Mouse (Mus musculus): ENCODE measurements at regions not wholly inside any gene's neighbourhood (a gene's known extent, or its start where the extent isn't known, plus 50 kb on each side); places are given as distances from the start of the nearest gene placed in this dataset.
"Not testable (repeated sequence)": the region's sequence is repeated elsewhere in the genome, so short reads cannot be mapped to it uniquely, and the experiment has no call there.

DNA sequence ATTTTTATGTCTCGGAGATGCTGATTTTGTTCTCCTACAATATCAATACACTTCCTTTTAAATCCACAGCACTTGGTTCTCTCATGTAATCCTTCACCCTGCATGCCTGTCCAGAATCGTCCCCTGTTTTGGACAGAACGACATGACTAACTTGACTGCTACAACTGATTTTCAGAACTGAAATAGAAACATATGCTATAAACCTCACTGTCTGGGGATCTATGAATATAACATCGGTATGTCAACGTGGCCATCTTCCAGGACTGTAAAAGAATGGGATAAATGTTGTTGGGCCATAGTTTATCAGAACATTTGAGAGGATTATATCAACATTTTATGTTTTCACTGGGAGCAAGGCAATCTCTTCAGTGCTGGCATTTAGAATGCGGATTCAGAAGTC, 795.2 kb upstream of the Pou3f3 start:
- Histone ChIP-seq H3K4me1 (replicated peaks; ENCODE audit: control insufficient read depth, insufficient read depth, low read length) (no peaks in the 10 kb centered on the region), H3K27me3 (ENCODE audit: control insufficient read depth, insufficient read depth, low read length) (no peaks in the 10 kb centered on the region), H3K36me3 (ENCODE audit: control insufficient read depth, insufficient read depth, low read length) (no peaks in the 10 kb centered on the region), H3K27ac (ENCODE audit: low read depth, low read length) (no peak overlapping the region), H3K4me3 (ENCODE audit: low read depth, low read length) (no peak overlapping the region), H3K9me3 (ENCODE audit: control insufficient read depth, low read length) (no peaks in the 10 kb centered on the region), H3K9ac (ENCODE audit: low read length) (no peak overlapping the region), H3K4me2 (ENCODE audit: low read depth, low read length, severe bottlenecking) (no peak overlapping the region)
- ATAC-seq (replicated peaks; ENCODE audit: low FRiP score) (no peak), DNase-seq (ENCODE audit: low spot score) (no peak)
- 94% methylated on average over 6 of the region's 6 CpGs for WGBS

DNA sequence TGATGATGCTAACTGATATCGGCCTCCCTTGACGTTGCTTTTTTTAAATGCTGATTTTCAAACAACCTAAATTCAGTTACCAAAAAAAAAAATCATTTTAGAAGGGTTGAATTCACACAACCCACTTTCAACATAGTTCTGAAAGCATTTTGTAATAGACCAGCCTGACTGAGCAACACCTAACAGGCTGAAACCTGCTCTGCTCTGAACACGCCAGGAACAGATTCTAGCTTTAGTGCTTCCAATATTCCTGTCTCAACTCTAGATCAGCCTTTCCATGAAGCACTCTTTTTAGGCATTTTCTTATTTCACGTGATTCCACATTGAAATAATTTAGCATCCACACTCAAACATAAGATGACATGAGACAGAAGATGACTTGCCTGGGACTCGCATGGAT, 789.6 kb upstream of the Pou3f3 start:
- H3K36me3 ChIP-seq (ENCODE audit: control insufficient read depth, insufficient read depth, low read length) = no peaks in the 10 kb centered on the region
- ATAC-seq (replicated peaks; ENCODE audit: low FRiP score) (no peak), DNase-seq (ENCODE audit: low spot score) (no peak)
- no peaks in the 10 kb centered on the region for H3K4me1 ChIP-seq (replicated peaks; ENCODE audit: control insufficient read depth, insufficient read depth, low read length)
- H3K4me2 ChIP-seq (ENCODE audit: low read depth, low read length, severe bottlenecking) = no peak overlapping the region
- no peak overlapping the region for H3K9ac ChIP-seq (ENCODE audit: low read length)
- H3K27me3 ChIP-seq (ENCODE audit: control insufficient read depth, insufficient read depth, low read length) = no peaks in the 10 kb centered on the region
- H3K9me3 ChIP-seq (ENCODE audit: control insufficient read depth, low read length) = no peaks in the 10 kb centered on the region
- H3K4me3 ChIP-seq (ENCODE audit: low read depth, low read length) = no peak overlapping the region
- H3K27ac ChIP-seq (ENCODE audit: low read depth, low read length) = no peak overlapping the region
- 93% methylated on average over 5 of the region's 5 CpGs for WGBS

DNA sequence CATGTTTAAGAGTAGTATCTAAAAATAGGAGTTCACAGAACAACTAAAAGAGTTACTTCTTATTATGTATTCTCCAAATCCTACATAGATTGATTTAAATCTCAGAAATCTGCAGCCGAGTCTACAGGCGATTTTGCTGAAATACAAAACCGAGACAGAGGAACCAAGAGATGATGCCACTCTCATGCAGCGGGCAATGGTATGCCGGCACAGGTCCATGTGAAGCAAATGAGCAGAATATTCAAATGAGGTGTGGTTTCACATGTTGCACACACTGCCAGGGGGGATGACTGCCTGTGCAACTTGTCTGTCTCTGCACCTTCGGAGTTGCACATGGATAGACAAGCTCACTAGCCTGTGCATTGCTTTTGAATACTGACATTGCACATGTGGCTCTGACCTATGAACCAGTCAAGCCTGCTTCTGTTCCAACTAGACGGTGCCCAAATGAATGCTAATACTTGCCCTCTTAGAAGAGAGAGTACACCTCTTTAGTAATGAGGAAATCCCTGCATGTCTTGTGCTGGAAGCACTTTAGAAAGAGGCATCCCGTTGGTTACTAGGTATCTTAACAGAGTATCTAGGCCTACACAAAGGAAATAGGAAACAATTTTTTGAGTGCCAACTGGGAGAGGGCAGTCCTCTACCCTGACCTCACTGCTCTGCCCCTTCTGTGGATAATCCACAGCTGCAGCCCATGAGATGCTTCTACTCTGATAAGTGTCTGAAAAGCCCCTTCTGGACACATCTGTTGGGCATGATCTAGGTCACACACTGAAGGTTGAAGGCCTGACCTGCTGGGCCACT, 787.4 kb upstream of the Pou3f3 start:
- 87% methylated on average over 8 of the region's 8 CpGs for WGBS
- no peaks in the 10 kb centered on the region for H3K4me1 ChIP-seq (replicated peaks; ENCODE audit: control insufficient read depth, insufficient read depth, low read length)
- H3K9ac ChIP-seq (ENCODE audit: low read length) = no peak overlapping the region
- DNase-seq (ENCODE audit: low spot score) (no peak), ATAC-seq (replicated peaks; ENCODE audit: low FRiP score) (no peak)
- no peaks in the 10 kb centered on the region for H3K36me3 ChIP-seq (ENCODE audit: control insufficient read depth, insufficient read depth, low read length)
- no peak overlapping the region for H3K27ac ChIP-seq (ENCODE audit: low read depth, low read length)
- no peaks in the 10 kb centered on the region for H3K9me3 ChIP-seq (ENCODE audit: control insufficient read depth, low read length)
- H3K4me3 ChIP-seq (ENCODE audit: low read depth, low read length) = no peak overlapping the region
- no peaks in the 10 kb centered on the region for H3K27me3 ChIP-seq (ENCODE audit: control insufficient read depth, insufficient read depth, low read length)
- H3K4me2 ChIP-seq (ENCODE audit: low read depth, low read length, severe bottlenecking) = no peak overlapping the region

DNA sequence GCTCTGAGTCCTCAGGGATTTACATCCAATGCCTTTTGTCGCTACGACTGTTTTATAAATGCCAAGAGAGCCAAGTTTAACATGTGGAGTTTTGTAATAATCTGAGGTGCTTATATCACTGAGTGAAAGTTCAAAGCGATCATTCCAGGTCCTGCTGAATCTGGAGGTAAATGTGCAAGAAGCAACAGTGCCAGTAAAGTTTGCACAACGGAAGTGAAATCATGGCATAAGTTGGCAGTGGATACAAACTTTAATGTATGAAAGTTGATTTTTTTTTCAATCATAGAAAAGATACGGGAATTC, 786.8 kb upstream of the Pou3f3 start:
- Histone ChIP-seq H3K27ac (ENCODE audit: low read depth, low read length) (no peak overlapping the region), H3K4me1 (replicated peaks; ENCODE audit: control insufficient read depth, insufficient read depth, low read length) (no peaks in the 10 kb centered on the region), H3K4me3 (ENCODE audit: low read depth, low read length) (no peak overlapping the region), H3K36me3 (ENCODE audit: control insufficient read depth, insufficient read depth, low read length) (no peaks in the 10 kb centered on the region), H3K9ac (ENCODE audit: low read length) (no peak overlapping the region), H3K27me3 (ENCODE audit: control insufficient read depth, insufficient read depth, low read length) (no peaks in the 10 kb centered on the region), H3K9me3 (ENCODE audit: control insufficient read depth, low read length) (no peaks in the 10 kb centered on the region), H3K4me2 (ENCODE audit: low read depth, low read length, severe bottlenecking) (no peak overlapping the region)
- 89% methylated on average over 5 of the region's 5 CpGs for WGBS
- ATAC-seq (replicated peaks; ENCODE audit: low FRiP score) (no peak), DNase-seq (ENCODE audit: low spot score) (no peak)

DNA sequence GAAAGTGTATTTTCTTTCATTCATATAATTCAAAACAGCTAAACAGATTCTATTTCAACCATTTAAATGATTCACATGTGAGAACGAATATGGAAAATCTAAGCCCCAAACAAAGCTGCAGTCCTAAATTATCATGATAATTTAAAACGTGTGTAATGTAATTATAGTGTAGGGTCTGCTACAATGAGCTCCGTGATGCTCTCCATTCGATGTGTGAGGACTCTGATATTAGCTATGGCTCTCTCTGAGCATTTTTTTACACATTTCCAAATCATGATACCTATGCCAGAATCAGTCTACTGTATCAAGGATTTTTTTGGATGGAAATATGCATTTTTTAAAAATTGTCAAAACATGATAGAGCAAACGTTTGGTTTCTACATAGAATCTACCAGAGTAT, 785.8 kb upstream of the Pou3f3 start:
- Histone ChIP-seq H3K36me3 (ENCODE audit: control insufficient read depth, insufficient read depth, low read length) (no peaks in the 10 kb centered on the region), H3K4me2 (ENCODE audit: low read depth, low read length, severe bottlenecking) (no peak overlapping the region), H3K27ac (ENCODE audit: low read depth, low read length) (no peak overlapping the region), H3K9ac (ENCODE audit: low read length) (no peak overlapping the region), H3K9me3 (ENCODE audit: control insufficient read depth, low read length) (no peaks in the 10 kb centered on the region), H3K27me3 (ENCODE audit: control insufficient read depth, insufficient read depth, low read length) (no peaks in the 10 kb centered on the region), H3K4me1 (replicated peaks; ENCODE audit: control insufficient read depth, insufficient read depth, low read length) (no peaks in the 10 kb centered on the region), H3K4me3 (ENCODE audit: low read depth, low read length) (no peak overlapping the region)
- WGBS = 76% methylated on average over 5 of the region's 5 CpGs
- DNase-seq (ENCODE audit: low spot score) = no peak
- no peak for ATAC-seq (replicated peaks; ENCODE audit: low FRiP score)

DNA sequence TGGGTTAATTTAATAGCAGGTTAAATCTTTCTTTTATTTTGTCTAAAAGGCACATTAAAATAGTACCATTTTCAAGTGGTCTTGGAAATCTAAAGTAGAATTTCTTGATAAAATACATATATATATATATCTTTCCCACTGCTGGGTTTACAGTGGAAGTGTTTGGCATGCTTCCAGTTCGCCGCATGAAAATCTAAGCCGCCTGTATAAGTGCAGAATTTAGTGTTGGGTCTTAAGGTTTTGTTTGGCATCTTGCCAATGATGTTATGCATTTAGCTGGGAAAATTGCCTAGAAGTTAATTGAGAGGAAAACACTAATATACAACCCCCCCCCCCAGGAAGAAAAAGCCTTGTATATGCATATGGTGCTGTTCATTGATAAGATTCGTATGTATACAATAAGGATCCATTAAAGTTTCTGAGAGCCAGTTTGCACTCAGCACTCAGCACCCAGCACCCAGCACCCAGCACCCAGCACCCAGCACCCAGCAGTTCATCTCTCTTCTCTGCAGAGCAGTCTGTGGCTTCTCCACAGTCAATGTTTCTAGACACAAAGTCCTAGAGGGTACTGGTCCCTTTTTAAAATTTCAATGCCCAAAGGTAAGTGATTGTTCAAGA, 778.7 kb upstream of the Pou3f3 start:
- Histone ChIP-seq H3K9ac (ENCODE audit: low read length) (no peak overlapping the region), H3K4me3 (ENCODE audit: low read depth, low read length) (no peak overlapping the region), H3K4me2 (ENCODE audit: low read depth, low read length, severe bottlenecking) (no peak overlapping the region), H3K36me3 (ENCODE audit: control insufficient read depth, insufficient read depth, low read length) (no peaks in the 10 kb centered on the region), H3K4me1 (replicated peaks; ENCODE audit: control insufficient read depth, insufficient read depth, low read length) (peaks cover 3% of the 10 kb centered on the region; the same call in 1 of the 2 replicates), H3K27me3 (ENCODE audit: control insufficient read depth, insufficient read depth, low read length) (no peaks in the 10 kb centered on the region), H3K27ac (ENCODE audit: low read depth, low read length) (peak overlapping the region; percentile 59; the same call in 1 of the 2 replicates), H3K9me3 (ENCODE audit: control insufficient read depth, low read length) (no peaks in the 10 kb centered on the region)
- 70% methylated on average over 4 of the region's 4 CpGs for WGBS
- DNase-seq (ENCODE audit: low spot score) = no peak
- ATAC-seq (replicated peaks; ENCODE audit: low FRiP score) = no peak

DNA sequence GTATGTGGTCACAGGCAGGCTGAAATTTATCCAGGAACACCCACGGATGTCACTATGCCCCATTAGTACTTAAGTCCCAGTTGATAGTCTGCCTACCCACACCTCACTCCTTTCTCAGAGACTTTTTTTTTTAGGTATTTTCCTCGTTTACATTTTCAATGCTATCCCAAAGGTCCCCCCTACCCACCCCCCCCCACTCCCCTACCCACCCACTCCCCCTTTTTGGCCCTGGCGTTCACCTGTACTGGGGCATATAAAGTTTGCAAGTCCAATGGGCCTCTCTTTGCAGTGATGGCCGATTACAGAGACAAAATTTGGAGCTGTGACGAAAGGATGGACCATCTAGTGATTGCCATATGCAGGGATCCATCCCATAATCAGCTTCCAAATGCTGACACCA, 777.8 kb upstream of the Pou3f3 start:
- peak; percentile 64; the same call in 1 of the 2 replicates for ATAC-seq (replicated peaks; ENCODE audit: low FRiP score)
- not testable (repeated sequence) for H3K9me3 ChIP-seq (ENCODE audit: control insufficient read depth, low read length); H3K36me3 ChIP-seq (ENCODE audit: control insufficient read depth, insufficient read depth, low read length); DNase-seq (ENCODE audit: low spot score); H3K4me2 ChIP-seq (ENCODE audit: low read depth, low read length, severe bottlenecking); H3K27me3 ChIP-seq (ENCODE audit: control insufficient read depth, insufficient read depth, low read length); H3K4me3 ChIP-seq (ENCODE audit: low read depth, low read length); H3K9ac ChIP-seq (ENCODE audit: low read length); H3K4me1 ChIP-seq (replicated peaks; ENCODE audit: control insufficient read depth, insufficient read depth, low read length)
- H3K27ac ChIP-seq (ENCODE audit: low read depth, low read length) = peak overlapping the region; percentile 73; the same call in 1 of the 2 replicates
- 52% methylated on average over 5 of the region's 5 CpGs for WGBS

DNA sequence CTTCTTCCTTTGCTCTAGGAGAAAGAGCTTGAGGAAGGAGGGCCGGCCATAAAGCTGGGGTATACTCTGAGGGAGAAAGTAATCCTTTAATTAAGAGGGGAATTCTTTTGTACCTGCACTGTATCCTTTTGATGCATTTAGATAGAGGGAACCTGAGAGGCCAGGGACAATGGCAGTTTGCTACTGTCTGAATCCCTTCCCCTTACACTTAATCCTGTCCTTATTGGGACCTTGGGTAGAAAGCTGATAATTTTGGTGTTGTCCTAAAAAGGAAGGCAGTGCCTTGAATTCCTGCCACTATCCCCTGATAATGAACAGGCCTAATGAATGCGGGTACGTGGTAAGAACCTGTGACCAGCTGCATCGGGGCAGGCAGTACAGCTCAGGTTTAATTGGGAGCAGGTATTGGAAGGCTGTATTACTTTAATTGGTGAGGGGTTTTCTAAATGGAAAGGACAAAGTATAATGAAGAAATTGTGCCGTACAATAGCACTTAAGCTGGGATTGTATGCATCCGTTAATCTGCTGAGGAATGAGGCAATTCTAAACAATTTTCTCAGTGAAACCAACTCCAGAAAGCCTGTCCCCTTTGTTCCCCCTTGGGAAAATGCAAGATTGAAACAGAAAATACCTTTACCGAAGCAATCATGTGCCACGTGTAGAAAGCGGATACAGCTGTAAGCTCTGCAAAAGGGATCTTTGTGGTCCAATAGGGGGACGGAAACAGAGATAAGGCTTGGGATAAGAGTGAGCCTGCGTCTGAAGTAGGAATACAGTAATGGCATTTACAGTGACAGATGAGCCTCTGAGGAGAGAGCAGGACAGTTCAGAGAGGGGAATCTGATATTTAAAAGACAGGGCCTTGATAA, 776.9 kb upstream of the Pou3f3 start:
- ATAC-seq (replicated peaks; ENCODE audit: low FRiP score) (peak; percentile 93), DNase-seq (ENCODE audit: low spot score) (peak; percentile 63)
- 6% methylated on average over 11 of the region's 11 CpGs for WGBS
- Histone ChIP-seq H3K4me2 (ENCODE audit: low read depth, low read length, severe bottlenecking) (peak overlapping the region; percentile 3; the same call in 1 of the 2 replicates), H3K9ac (ENCODE audit: low read length) (no peak overlapping the region), H3K36me3 (ENCODE audit: control insufficient read depth, insufficient read depth, low read length) (no peaks in the 10 kb centered on the region), H3K4me1 (replicated peaks; ENCODE audit: control insufficient read depth, insufficient read depth, low read length) (peaks cover 3% of the 10 kb centered on the region; the same call in 1 of the 2 replicates), H3K4me3 (ENCODE audit: low read depth, low read length) (no peak overlapping the region), H3K27me3 (ENCODE audit: control insufficient read depth, insufficient read depth, low read length) (no peaks in the 10 kb centered on the region), H3K27ac (ENCODE audit: low read depth, low read length) (peak overlapping the region; percentile 73), H3K9me3 (ENCODE audit: control insufficient read depth, low read length) (no peaks in the 10 kb centered on the region)
